12 mouse cellular contexts compared by ENCODE assay signal in genomic region chr6:145361109-145361694, GRCm38 (mm10).
DNase-seq lines count a peak whose midpoint lies in the region; ATAC-seq and TF ChIP-seq lines count a peak whose summit lies in the region.
"Had no signal": no experiment of that assay in that cellular context is flagged by ENCODE, and none has a peak within 500 bp of the region (broad histone marks: within the 10 kb centered on the region; RNA-seq: fewer than 3 reads in every experiment).

No protein-coding gene starts in this region.

- DNase-seq in ES-E14 (ENCODE audit: low read depth, low spot score) = no peak
- peak; percentile 55 for DNase-seq in intestine, embryonic 14.5 days (ENCODE audit: low spot score)
- DNase-seq in kidney, postnatal 36 days = peak; percentile 28 to 53
- no peak for DNase-seq in gastrocnemius, postnatal 14 days
- DNase-seq in spleen, postnatal 14 days (ENCODE audit: low spot score in 2 of 2) = no peak
- no peak for DNase-seq in hindbrain, embryonic 11.5 days (ENCODE audit: low spot score)
- no peak for DNase-seq in cerebellum, adult 8-10 months
- DNase-seq: heart, adult 18-20 months; left cerebral cortex, postnatal 4 days; thymus, postnatal 14 days had no signal

- no peak overlapping the region for H3K27ac ChIP-seq in ES-E14 (ENCODE audit: insufficient read depth, low read depth, low read length, poor library complexity, severe bottlenecking)
- no peak overlapping the region for H3K27ac ChIP-seq in intestine, embryonic 14.5 days (ENCODE audit: low read depth)
- H3K27ac ChIP-seq in lung, embryonic 15.5 days = no peak overlapping the region; the same call in 1 of the 2 replicates
- no peak overlapping the region for H3K27ac ChIP-seq in hindbrain, embryonic 11.5 days (ENCODE audit: low read depth, low read length)

- H3K4me1 ChIP-seq in ES-E14 (ENCODE audit: control insufficient read depth in 2 of 2, insufficient read depth in 2 of 2, low read length in 2 of 2, poor library complexity in 1 of 2) = peaks cover 0 to 2% of the 10 kb centered on the region in 2 experiments; a peak in 1 of 4 replicates
- no peaks in the 10 kb centered on the region for H3K4me1 ChIP-seq in intestine, embryonic 14.5 days (replicated peaks; ENCODE audit: control insufficient read depth, insufficient read depth, low read length)
- peaks cover 16% of the 10 kb centered on the region; the same call in 1 of the 2 replicates for H3K4me1 ChIP-seq in lung, embryonic 15.5 days
- no peaks in the 10 kb centered on the region for H3K4me1 ChIP-seq in hindbrain, embryonic 11.5 days (replicated peaks; ENCODE audit: control insufficient read depth, insufficient read depth, low read length)

- in situ Hi-C loops in ES-E14 (cut with MboI; ENCODE audit: low sequenced_read_pairs in 2 of 2, unreplicated experiment in 2 of 2) = no loop called here

- no peak overlapping the region for H3K4me2 ChIP-seq in intestine, embryonic 14.5 days (ENCODE audit: low read length)
- no peak overlapping the region for H3K4me2 ChIP-seq in lung, embryonic 15.5 days
- H3K4me2 ChIP-seq in hindbrain, embryonic 11.5 days (replicated peaks; ENCODE audit: low read depth, low read length) = no peak overlapping the region

- 0 out of 2 replicates have a peak, but pooled peaks have one; percentile 34 for ATAC-seq in intestine, embryonic 14.5 days (replicated peaks; ENCODE audit: low FRiP score, low TSS enrichment, low read depth)
- ATAC-seq in lung, embryonic 15.5 days (ENCODE audit: borderline replicate concordance, extremely low read depth, low FRiP score, low TSS enrichment) = peak; percentile 37; the same call in 1 of the 2 replicates
- no peak for ATAC-seq in hindbrain, embryonic 11.5 days (ENCODE audit: low FRiP score)
- ATAC-seq: hindbrain, embryonic 16.5 days had no signal

- no peaks in the 10 kb centered on the region for H3K36me3 ChIP-seq in ES-E14 (ENCODE audit: control insufficient read depth, insufficient read depth, low read length, poor library complexity, severe bottlenecking)
- H3K36me3 ChIP-seq in intestine, embryonic 14.5 days (ENCODE audit: control insufficient read depth, insufficient read depth, low read length) = no peaks in the 10 kb centered on the region
- H3K36me3 ChIP-seq in lung, embryonic 15.5 days = no peaks in the 10 kb centered on the region
- no peaks in the 10 kb centered on the region for H3K36me3 ChIP-seq in hindbrain, embryonic 11.5 days (ENCODE audit: control insufficient read depth, insufficient read depth, low read length)

- no peaks in the 10 kb centered on the region for H3K27me3 ChIP-seq in intestine, embryonic 14.5 days (replicated peaks; ENCODE audit: control insufficient read depth, insufficient read depth, low read length)
- no peaks in the 10 kb centered on the region for H3K27me3 ChIP-seq in lung, embryonic 15.5 days
- H3K27me3 ChIP-seq in hindbrain, embryonic 11.5 days (ENCODE audit: control insufficient read depth, insufficient read depth, low read length) = no peaks in the 10 kb centered on the region

- WGBS in intestine, embryonic 14.5 days = 65% methylated on average over 12 of the region's 12 CpGs
- 64% methylated on average over 12 of the region's 12 CpGs for WGBS in lung, embryonic 15.5 days
- WGBS in hindbrain, embryonic 11.5 days = 61% methylated on average over 12 of the region's 12 CpGs

- intact Hi-C loops in gastrocnemius, postnatal 14 days (cut with DNase I; ENCODE audit: low total_unique reads) = loop anchor here (10.0 kb wide), 1 partner anchor 454 kb away; no protein-coding TSS in a partner anchor

- no peak overlapping the region for H3K4me3 ChIP-seq in ES-E14 (ENCODE audit: insufficient read depth in 1 of 2, low read depth in 1 of 2, low read length in 2 of 2, poor library complexity in 1 of 2, severe bottlenecking in 1 of 2)
- no peak overlapping the region for H3K4me3 ChIP-seq in intestine, embryonic 14.5 days (ENCODE audit: low read depth, low read length)
- no peak overlapping the region for H3K4me3 ChIP-seq in lung, embryonic 15.5 days
- no peak overlapping the region for H3K4me3 ChIP-seq in hindbrain, embryonic 11.5 days (ENCODE audit: low read depth, low read length)

- no peak overlapping the region for H3K9ac ChIP-seq in ES-E14 (ENCODE audit: insufficient read depth, low read depth, low read length, poor library complexity, severe bottlenecking)
- H3K9ac ChIP-seq in intestine, embryonic 14.5 days (ENCODE audit: low read length) = no peak overlapping the region
- H3K9ac ChIP-seq in lung, embryonic 15.5 days = no peak overlapping the region
- no peak overlapping the region for H3K9ac ChIP-seq in hindbrain, embryonic 11.5 days (ENCODE audit: low read depth, low read length)

- H3K9me3 ChIP-seq in ES-E14 (ENCODE audit: control insufficient read depth, insufficient read depth, low read depth, low read length) = no peaks in the 10 kb centered on the region
- H3K9me3 ChIP-seq in intestine, embryonic 14.5 days (ENCODE audit: control insufficient read depth, low read length) = no peaks in the 10 kb centered on the region
- no peaks in the 10 kb centered on the region for H3K9me3 ChIP-seq in lung, embryonic 15.5 days
- H3K9me3 ChIP-seq in hindbrain, embryonic 11.5 days (ENCODE audit: control insufficient read depth, low read length) = no peaks in the 10 kb centered on the region

TF ChIP-seq in ES-E14, 5 proteins besides CTCF, POLR2A, EP300 and RAD21:
- no peak for TF ChIP-seq ZNF384 (IDR thresholded peaks at IDR 0.05; ENCODE audit: low read depth, low read length)
- no peak for TF ChIP-seq CHD2 (IDR thresholded peaks at IDR 0.05; ENCODE audit: low read depth, low read length)
- TF ChIP-seq ZC3H11A (IDR thresholded peaks at IDR 0.05; ENCODE audit: borderline replicate concordance, low read depth, low read length) = no peak
- peak; percentile 96 for TF ChIP-seq MAFK (IDR thresholded peaks at IDR 0.05; ENCODE audit: insufficient read depth, low read depth, low read length)

Comparison
In these comparisons a context has a peak if more than half of its experiments do, and no peak if none do; other contexts are left out.
1. DNase-seq: peak in intestine, embryonic 14.5 days (single experiment) and kidney, postnatal 36 days (2 of 2); none in ES-E14 (single experiment), gastrocnemius, postnatal 14 days (single experiment), spleen, postnatal 14 days (0 of 2), hindbrain, embryonic 11.5 days (single experiment) and cerebellum, adult 8-10 months (single experiment).